In the genomic region with DNA sequence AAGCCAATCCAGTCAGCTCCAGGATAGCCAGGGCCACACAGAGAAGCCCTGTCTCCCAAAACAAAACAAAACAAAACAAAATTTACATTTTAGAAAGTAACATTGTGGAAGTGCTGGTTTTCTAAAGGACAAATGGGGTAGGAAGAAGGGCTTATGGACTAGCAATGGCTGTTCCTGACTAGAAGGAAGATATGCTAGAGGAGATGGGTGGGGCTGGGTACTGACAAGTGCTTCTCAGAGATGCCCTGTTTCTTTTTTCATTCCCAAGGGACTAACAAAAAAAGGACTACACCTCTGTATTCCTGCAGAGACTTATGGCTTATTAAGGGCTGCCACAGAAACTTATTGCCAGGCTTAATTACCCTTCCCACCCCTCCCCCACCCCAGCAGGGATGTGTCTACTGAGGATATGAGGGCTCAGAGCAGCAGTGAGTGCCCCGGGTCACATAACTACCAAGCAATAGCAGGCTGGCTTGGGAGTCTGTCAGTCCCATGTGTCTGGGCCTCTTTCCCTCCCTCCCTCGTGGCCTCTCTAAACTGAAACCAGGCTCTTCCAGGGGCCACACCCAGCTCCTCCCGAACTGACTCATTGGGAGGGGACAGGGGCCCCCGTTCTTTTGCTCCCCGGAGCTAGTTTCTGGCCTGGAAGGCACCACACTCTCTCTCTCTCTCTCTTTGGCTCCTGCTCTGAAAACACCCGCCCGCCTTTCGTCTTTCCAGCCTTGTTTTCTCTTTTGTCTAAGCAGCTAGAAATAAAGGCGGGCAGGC, we compare ENCODE assay signal across 9 mouse cellular contexts. TPM values are rescaled to one million over a fixed set of nuclear protein-coding genes. Genes with fewer than 3 reads are reported as not detected.
DNase-seq lines count a peak whose midpoint lies in the region; ATAC-seq lines count a peak whose summit lies in the region.
"Had no signal": no experiment of that assay in that cellular context is flagged by ENCODE, and none has a peak within 500 bp of the region (broad histone marks: within the 10 kb centered on the region; RNA-seq: fewer than 3 reads in every experiment).

No protein-coding gene starts in this region.

- no peaks in the 10 kb centered on the region for H3K9me3 ChIP-seq in heart, embryonic 10.5 days
- H3K9me3 ChIP-seq in limb, embryonic 15.5 days: no peaks in the 10 kb centered on the region
- no peaks in the 10 kb centered on the region for H3K9me3 ChIP-seq in neural tube, embryonic 13.5 days

- no peak overlapping the region for H3K9ac ChIP-seq in limb, embryonic 15.5 days
- 0 out of 2 replicates have a peak overlapping the region, but pooled peaks have one; percentile 27 for H3K9ac ChIP-seq in neural tube, embryonic 13.5 days

- peak overlapping the region; percentile 28; the same call in 1 of the 2 replicates for H3K4me3 ChIP-seq in heart, embryonic 10.5 days
- no peak overlapping the region for H3K4me3 ChIP-seq in limb, embryonic 15.5 days
- no peak overlapping the region for H3K4me3 ChIP-seq in neural tube, embryonic 13.5 days

- no peaks in the 10 kb centered on the region for H3K36me3 ChIP-seq in heart, embryonic 10.5 days
- no peaks in the 10 kb centered on the region for H3K36me3 ChIP-seq in limb, embryonic 15.5 days
- H3K36me3 ChIP-seq in neural tube, embryonic 13.5 days: no peaks in the 10 kb centered on the region

- peaks cover 19% of the 10 kb centered on the region for H3K4me1 ChIP-seq in heart, embryonic 10.5 days
- peaks cover 24% of the 10 kb centered on the region for H3K4me1 ChIP-seq in limb, embryonic 15.5 days
- H3K4me1 ChIP-seq in neural tube, embryonic 13.5 days (replicated peaks): peaks cover 16% of the 10 kb centered on the region

- ATAC-seq in limb, embryonic 15.5 days (ENCODE audit: insufficient number of reproducible peaks, low FRiP score, low TSS enrichment, low read depth): peak; percentile 77; the same call in 1 of the 2 replicates
- peak; percentile 54; the same call in 1 of the 2 replicates for ATAC-seq in neural tube, embryonic 13.5 days (ENCODE audit: low read depth)

- H3K27me3 ChIP-seq in heart, embryonic 10.5 days (ENCODE audit: insufficient read depth, poor library complexity, severe bottlenecking): no peaks in the 10 kb centered on the region; the same call in 1 of the 2 replicates
- no peaks in the 10 kb centered on the region for H3K27me3 ChIP-seq in limb, embryonic 15.5 days
- H3K27me3 ChIP-seq in neural tube, embryonic 13.5 days: no peaks in the 10 kb centered on the region

- WGBS in heart, embryonic 10.5 days: 18% methylated on average over 9 of the region's 9 CpGs
- 5% methylated on average over 9 of the region's 9 CpGs for WGBS in limb, embryonic 15.5 days
- WGBS in neural tube, embryonic 13.5 days: 6% methylated on average over 9 of the region's 9 CpGs

- peak overlapping the region; percentile 17 for H3K4me2 ChIP-seq in limb, embryonic 15.5 days
- peak overlapping the region; percentile 22 for H3K4me2 ChIP-seq in neural tube, embryonic 13.5 days

- peak; percentile 49 for DNase-seq in adrenal gland, adult 2 months
- DNase-seq in adrenal gland, postnatal 4 days (ENCODE audit: low spot score in 2 of 2): no peak
- peak; percentile 58 for DNase-seq in embryo, embryonic 11 days
- DNase-seq in heart, embryonic 10.5 days (ENCODE audit: low spot score): no peak
- no peak for DNase-seq in left cerebral cortex, adult 8-10 months (ENCODE audit: low spot score in 2 of 2)
- DNase-seq in frontal cortex, adult 2 months (ENCODE audit: extremely low spot score in 1 of 2, low spot score in 1 of 2): no peak

- H3K27ac ChIP-seq in heart, embryonic 10.5 days: peak overlapping the region; percentile 85
- peak overlapping the region; percentile 73 for H3K27ac ChIP-seq in limb, embryonic 15.5 days
- peak overlapping the region; percentile 53; the same call in 1 of the 2 replicates for H3K27ac ChIP-seq in neural tube, embryonic 13.5 days (replicated peaks)
- H3K27ac ChIP-seq: macrophage had no signal

RNA-seq across cellular contexts. Expression of a gene that starts 10.0 kb away (rescaled TPM):
- total RNA-seq in adrenal gland, adult 2 months (2021): 1 to 10 TPM; 2.2 to 3.8 TPM
- 0.42 and 0.74 TPM in 2 replicates for polyA plus RNA-seq in adrenal gland, adult 2 months (2012; rRNA removed)
- 1 to 10 TPM; 7.6 to 8.1 TPM for total RNA-seq in adrenal gland, postnatal 4 days (2021)
- 0.34 and 1.6 TPM in 2 replicates for polyA plus RNA-seq in heart, embryonic 10.5 days (2016; fragmentation: Nextera tagmentation; extraction: Ambion mirVana)
- polyA plus RNA-seq in limb, embryonic 15.5 days (2015; fragmentation: Nextera tagmentation; extraction: Ambion mirVana): 3.6 and 4.0 TPM in 2 replicates
- polyA plus RNA-seq in neural tube, embryonic 13.5 days (2015; fragmentation: Nextera tagmentation; extraction: Ambion mirVana): 1.9 and 2.3 TPM in 2 replicates
- 10 to 100 TPM; 30.5 to 45.1 (median 34.8) TPM for total RNA-seq in left cerebral cortex, adult 8-10 months (2022)
- polyA plus RNA-seq in frontal cortex, adult 2 months (2012; rRNA removed): 15.5 and 17.4 TPM in 2 replicates
- polyA plus RNA-seq: macrophage had no signal

Comparison
In these comparisons a context has a peak if more than half of its experiments do, and no peak if none do; other contexts are left out.
1. DNase-seq: peak in adrenal gland, adult 2 months (single experiment) and embryo, embryonic 11 days (single experiment); none in adrenal gland, postnatal 4 days (0 of 2), heart, embryonic 10.5 days (single experiment), left cerebral cortex, adult 8-10 months (0 of 2) and frontal cortex, adult 2 months (0 of 2).
2. Peak in every context shown above with its lines, with median percentiles within 50 percentile points of each other: H3K27ac ChIP-seq.